Mouse (Mus musculus) G1E (cell line): ENCODE results near the gene Enpp7. TPM values are rescaled to one million over a fixed set of nuclear protein-coding genes. Genes with fewer than 3 reads are reported as not detected.

Experiments used
- ATAC-seq: 2 replicates; pipeline ENCODE4 v1.8.0; 2016; ENCODE audit warnings: mild to moderate bottlenecking; ENCODE audit not compliant: insufficient number of reproducible peaks, poor library complexity, low FRiP score, severe bottlenecking; ENCODE audit errors: extremely low read depth
- DNase-seq: peaks from one replicate; pipeline ENCODE4 v3.0.0; 2012; ENCODE audit warnings: low spot score
- H3K27me3 ChIP-seq: 2 replicates; pipeline ENCODE4 v1.6.1; 2012; ENCODE audit warnings: mild to moderate bottlenecking, low read length, inconsistent platforms; ENCODE audit not compliant: insufficient read depth
- H3K36me3 ChIP-seq: replicated peaks from 2 replicates; pipeline ENCODE3; 2012; ENCODE audit warnings: mild to moderate bottlenecking, inconsistent platforms
- H3K4me1 ChIP-seq: 2 replicates; pipeline ENCODE4 v1.6.1; 2012; ENCODE audit warnings: low read depth, low read length, inconsistent platforms, mixed read lengths; ENCODE audit not compliant: insufficient read depth
- H3K4me3 ChIP-seq: 2 replicates; pipeline ENCODE4 v1.5.1; 2012; ENCODE audit warnings: low read depth, mild to moderate bottlenecking, inconsistent platforms, low read length, moderate library complexity, mixed read lengths
- H3K9me3 ChIP-seq: replicated peaks from 2 replicates; pipeline ENCODE4 v1.6.1; 2012; ENCODE audit warnings: inconsistent platforms
- CTCF ChIP-seq: IDR thresholded peaks from 2 replicates; pipeline ENCODE4 v1.5.1; 2012; ENCODE audit warnings: low read depth, low read length, inconsistent platforms, mixed read lengths
- GATA1 ChIP-seq: IDR thresholded peaks from 2 replicates; pipeline ENCODE4 v1.6.1; 2012; ENCODE audit warnings: borderline replicate concordance, low read length, inconsistent platforms, mixed read lengths
- GATA2 ChIP-seq: IDR thresholded peaks from 2 replicates; pipeline ENCODE4 v1.6.1; 2012; ENCODE audit warnings: low read depth, low read length, inconsistent platforms, borderline replicate concordance
- POLR2AphosphoS5 ChIP-seq: IDR thresholded peaks from 2 replicates; pipeline ENCODE4 v1.6.1; 2012; ENCODE audit warnings: low read depth, low read length, inconsistent platforms; ENCODE audit not compliant: insufficient replicate concordance
- TAL1 ChIP-seq: conservative IDR thresholded peaks from 2 replicates; pipeline ENCODE4 v1.6.1; 2012; ENCODE audit warnings: low read depth, low read length, inconsistent platforms, mixed read lengths
- polyA plus RNA-seq: library from polyadenylated mRNA; stranded (reverse); fragments of >175 nt; gene quantifications from 2 replicates; pipeline ENCODE4 v1.2.3, GENCODE M21; 2012
- total RNA-seq, 2 experiments: library from RNA; stranded (forward) in 1 of 2; stranded (reverse) in 1 of 2; fragments of 200-1000 nt in 1 of 2; fragments of >200 nt in 1 of 2; fragmentation: Nextera tagmentation in 1 of 2; gene quantifications; 2 replicates each; pipeline ENCODE4 v1.2.3; 2014 to 2017

Enpp7 gene
- total and polyA plus RNA-seq, 3 experiments: not detected

DNA sequence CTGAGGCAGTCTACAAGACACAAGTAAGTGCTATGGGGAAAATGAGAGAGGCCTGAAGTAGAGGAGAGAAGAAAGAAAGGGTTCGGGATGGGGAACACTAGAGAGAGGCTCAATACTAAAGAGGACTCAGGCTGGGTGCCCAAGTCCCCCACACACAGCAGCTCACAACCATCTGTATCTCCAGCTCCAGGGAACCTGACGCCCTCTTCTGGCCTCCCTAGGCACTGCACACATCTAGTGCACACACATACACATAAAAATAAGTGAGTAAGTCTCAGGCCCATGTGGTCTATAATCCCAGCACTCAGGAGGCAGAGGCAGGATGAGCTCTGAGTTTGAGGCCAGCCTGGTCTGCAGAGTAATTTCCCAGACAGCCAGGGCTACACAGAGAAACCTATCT is 12.9 kb downstream of the Enpp7 start:
- no peak for TF ChIP-seq GATA2
- TF ChIP-seq POLR2AphosphoS5: no peak
- TF ChIP-seq TAL1: no peak
- TF ChIP-seq GATA1: no peak
- Histone ChIP-seq H3K9me3 (peaks cover 82% of the 10 kb centered on the region), H3K4me1 (no peaks in the 10 kb centered on the region), H3K36me3 (no peaks in the 10 kb centered on the region), H3K27me3 (no peaks in the 10 kb centered on the region), H3K4me3 (no peak overlapping the region)
- no peak for ATAC-seq
- no peak for DNase-seq

DNA sequence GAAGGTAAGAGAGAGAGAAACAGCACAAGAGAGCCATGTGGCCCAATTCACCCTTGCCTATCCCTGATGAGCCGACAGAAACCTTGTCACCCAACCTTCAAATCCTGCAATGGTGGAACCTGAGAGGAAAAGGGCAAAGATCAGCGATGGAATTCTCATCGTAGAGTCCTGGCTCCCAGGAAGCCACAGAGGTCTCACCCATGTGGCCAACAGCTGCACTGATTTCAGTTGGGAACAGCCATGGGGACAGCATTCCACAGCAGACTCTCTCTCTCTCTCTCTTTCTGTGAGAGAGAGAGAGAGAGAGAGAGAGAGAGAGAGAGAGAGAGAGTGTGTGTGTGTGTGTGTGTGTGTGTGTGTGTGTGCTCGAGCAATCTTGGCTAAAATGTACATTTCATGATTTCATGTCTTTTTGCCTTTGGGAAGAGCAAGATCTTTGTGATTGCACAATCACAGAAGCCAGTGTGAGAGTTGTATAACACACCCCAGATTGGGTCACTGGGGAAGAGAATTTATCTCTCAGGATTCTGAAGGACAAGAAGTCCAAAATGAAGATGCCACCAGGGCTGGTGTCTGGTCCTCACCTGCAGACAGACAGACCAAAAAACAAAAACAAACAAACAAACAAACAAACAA is 13.6 kb downstream of the Enpp7 start:
- Histone ChIP-seq H3K9me3 (peaks cover 78% of the 10 kb centered on the region), H3K36me3 (no peaks in the 10 kb centered on the region), H3K27me3 (no peaks in the 10 kb centered on the region), H3K4me1 (no peaks in the 10 kb centered on the region), H3K4me3 (no peak overlapping the region)
- ATAC-seq (no peak), DNase-seq (no peak)
- TF ChIP-seq TAL1: no peak
- TF ChIP-seq GATA1: no peak
- no peak for TF ChIP-seq GATA2
- TF ChIP-seq POLR2AphosphoS5: no peak
- TF ChIP-seq CTCF: no peak

DNA sequence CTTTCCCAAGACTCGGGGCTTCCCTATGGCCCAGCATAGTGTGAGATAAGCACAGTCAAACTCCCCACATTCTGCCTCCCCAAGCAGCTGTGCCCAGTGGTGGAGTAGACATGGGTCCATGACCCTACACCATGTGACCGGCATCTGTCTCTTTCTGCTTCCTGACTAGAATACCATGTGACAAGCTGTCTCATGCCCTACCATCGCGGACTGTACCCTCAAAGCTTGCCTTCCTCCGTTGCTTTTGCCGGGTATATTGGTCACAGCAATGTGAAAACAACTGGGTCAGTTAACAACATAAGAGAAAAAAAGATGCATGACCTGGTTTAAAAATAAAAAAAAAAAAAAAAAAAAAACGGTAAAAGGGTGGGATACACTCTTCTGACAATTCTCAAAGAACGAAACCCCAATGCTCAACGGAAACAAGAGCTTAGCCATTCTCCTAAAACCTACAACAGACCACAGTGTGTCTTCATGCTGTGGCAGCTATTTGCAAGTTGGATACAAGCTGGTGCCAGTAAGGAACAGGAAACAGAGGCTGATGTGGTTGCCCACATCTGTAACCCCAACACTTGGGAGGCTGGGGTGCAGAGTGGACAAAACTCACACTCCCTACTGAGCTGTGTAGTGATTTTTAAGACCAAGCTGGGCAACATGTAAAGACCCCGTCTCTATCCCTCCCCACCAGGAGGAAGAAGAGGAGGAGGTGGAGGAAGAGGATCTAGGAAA is 17.7 kb downstream of the Enpp7 start:
- Histone ChIP-seq H3K9me3 (peaks cover 78% of the 10 kb centered on the region), H3K4me1 (no peaks in the 10 kb centered on the region), H3K27me3 (no peaks in the 10 kb centered on the region), H3K36me3 (no peaks in the 10 kb centered on the region), H3K4me3 (no peak overlapping the region)
- ATAC-seq: no peak
- TF ChIP-seq CTCF (no peak), TAL1 (no peak), GATA1 (no peak), GATA2 (no peak), POLR2AphosphoS5 (no peak)
- no peak for DNase-seq

DNA sequence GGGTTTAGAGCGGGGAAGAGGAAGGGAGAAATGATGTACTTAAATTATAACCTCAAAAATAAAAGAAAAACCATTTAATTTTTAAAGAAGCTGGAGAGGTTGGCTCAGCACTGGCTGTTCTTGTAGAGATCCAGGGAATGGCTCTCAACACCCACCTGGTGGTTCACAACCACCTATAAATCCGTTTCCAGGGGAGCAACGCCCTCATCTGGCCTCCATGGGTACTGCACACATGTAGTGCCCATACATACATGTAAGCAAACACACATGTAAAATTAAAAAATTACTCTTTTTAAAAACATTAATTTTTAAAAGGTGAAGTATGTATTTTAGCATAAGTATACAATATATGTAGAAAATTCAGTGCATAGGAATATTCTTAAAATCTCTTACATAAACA is 18.5 kb downstream of the Enpp7 start:
- Histone ChIP-seq H3K27me3 (no peaks in the 10 kb centered on the region), H3K36me3 (no peaks in the 10 kb centered on the region), H3K4me3 (no peak overlapping the region), H3K4me1 (no peaks in the 10 kb centered on the region), H3K9me3 (peaks cover 78% of the 10 kb centered on the region)
- ATAC-seq: no peak
- DNase-seq: no peak
- TF ChIP-seq CTCF (no peak), TAL1 (no peak), GATA2 (no peak), POLR2AphosphoS5 (no peak), GATA1 (no peak)

DNA sequence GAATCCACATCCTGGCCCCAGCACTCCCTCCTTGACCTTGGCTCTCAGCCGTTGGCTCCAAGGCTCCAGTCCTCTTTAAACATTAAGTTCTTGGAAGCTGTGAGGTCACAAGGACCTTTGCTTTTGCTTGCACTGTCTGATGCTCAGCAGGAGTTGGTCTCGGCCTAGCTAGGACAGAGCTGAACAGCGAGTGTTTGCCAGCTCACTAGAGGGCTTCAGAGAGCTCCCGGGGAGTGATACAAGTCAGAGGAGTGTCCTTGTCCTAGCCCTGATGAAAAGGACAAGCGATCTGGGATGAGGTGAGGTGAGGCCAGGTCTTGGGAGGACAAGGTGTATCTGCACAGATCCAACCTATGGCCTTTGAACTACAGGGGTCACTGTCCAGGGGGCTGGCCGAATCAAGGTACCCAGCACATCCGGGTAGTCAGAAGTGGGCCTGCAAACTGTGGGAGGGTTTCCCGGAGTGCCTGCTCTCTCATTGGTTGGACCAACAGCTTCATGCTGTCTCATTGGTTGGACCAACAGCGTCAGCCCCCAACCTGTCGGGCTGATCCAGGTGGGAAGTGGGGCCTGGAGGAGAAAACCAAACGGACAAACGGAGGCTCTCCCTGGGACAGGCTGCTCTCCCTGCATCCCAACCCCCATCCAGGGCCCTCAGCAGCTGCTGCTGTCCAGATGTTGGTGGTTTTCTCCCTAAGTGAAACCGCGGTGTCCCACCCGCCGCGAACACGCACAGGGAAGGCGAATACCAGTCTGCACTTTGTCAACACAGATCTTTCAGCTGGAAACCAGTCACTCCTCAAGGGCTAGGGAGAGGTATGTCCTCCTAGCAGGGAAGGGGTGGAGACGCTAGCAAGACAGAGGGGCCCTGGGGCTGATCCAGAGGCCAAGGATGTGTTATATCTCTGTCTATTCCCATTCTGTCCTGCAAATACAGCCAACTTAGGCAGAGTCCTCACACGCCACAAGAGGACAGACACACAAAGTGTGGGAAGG is 19.8 kb downstream of the Enpp7 start:
- no peaks in the 10 kb centered on the region for H3K27me3 ChIP-seq
- peaks cover 73% of the 10 kb centered on the region for H3K9me3 ChIP-seq
- ATAC-seq (no peak), DNase-seq (no peak)
- no peak for TF ChIP-seq GATA2
- no peak for TF ChIP-seq CTCF
- no peak for TF ChIP-seq GATA1
- no peak for TF ChIP-seq POLR2AphosphoS5
- TF ChIP-seq TAL1: no peak
- no peaks in the 10 kb centered on the region for H3K4me1 ChIP-seq
- H3K4me3 ChIP-seq: no peak overlapping the region
- no peaks in the 10 kb centered on the region for H3K36me3 ChIP-seq
